Mouse (Mus musculus) right cerebral cortex, postnatal 36 days (tissue): ENCODE measurements around the gene Ces1b.

Source experiments
- DNase-seq, 2 experiments: peaks; one replicate each; pipeline ENCODE4 v3.0.0; 2022; ENCODE audit warnings: low spot score in 2 of 2, mixed read lengths in 1 of 2

Gene Ces1b

DNA sequence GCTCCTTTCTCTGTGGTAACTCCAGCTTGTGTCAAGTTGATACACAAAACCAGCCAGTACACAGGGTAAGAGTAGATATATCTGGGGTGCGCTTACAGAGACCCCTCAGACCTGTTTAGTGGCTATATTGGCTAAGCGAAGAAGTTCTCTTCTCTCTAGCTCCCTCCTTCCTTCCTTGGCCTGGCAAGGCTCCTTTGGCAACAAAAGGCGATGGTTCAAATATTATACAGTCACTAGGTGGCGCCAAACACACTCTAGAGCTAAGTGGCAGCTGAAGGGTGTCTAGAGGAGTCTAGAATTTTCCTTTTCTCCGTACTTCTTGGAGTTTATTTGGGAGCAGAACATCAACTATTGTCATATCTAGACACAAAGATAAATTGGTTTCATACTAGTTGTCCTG, 69.5 kb downstream of the Ces1b start:
- DNase-seq, result no peak
